Mouse (Mus musculus) CH12.LX (cell line): ENCODE measurements at regions not wholly inside any gene's neighbourhood (a gene's known extent, or its start where the extent isn't known, plus 50 kb on each side); places are given as distances from the start of the nearest gene placed in this dataset.

ENCODE experiments used
- CHD1 ChIP-seq: IDR thresholded peaks from 2 replicates; pipeline ENCODE4 v1.6.1; 2012; ENCODE audit warnings: low read depth, low read length, improper control_type of control experiment, inconsistent platforms
- CHD2 ChIP-seq: IDR thresholded peaks from 2 replicates; pipeline ENCODE4 v1.6.1; 2011; ENCODE audit warnings: low read length, improper control_type of control experiment
- CTCF ChIP-seq, 2 experiments: IDR thresholded peaks in 1 of 2; conservative IDR thresholded peaks in 1 of 2; 2 replicates each; pipeline ENCODE4 v1.5.1; 2011 to 2012; ENCODE audit warnings: low read depth in 2 of 2, low read length in 2 of 2, improper control_type of control experiment in 1 of 2, inconsistent platforms in 1 of 2, mild to moderate bottlenecking in 1 of 2, moderate library complexity in 1 of 2
- EP300 ChIP-seq: IDR thresholded peaks from 2 replicates; pipeline ENCODE4 v1.6.1; 2011; ENCODE audit warnings: low read length, improper control_type of control experiment
- JUND ChIP-seq: conservative IDR thresholded peaks from 2 replicates; pipeline ENCODE4 v1.6.1; 2011; ENCODE audit warnings: low read depth, low read length, improper control_type of control experiment
- MEF2A ChIP-seq: IDR thresholded peaks from 2 replicates; pipeline ENCODE4 v1.6.1; 2014; ENCODE audit warnings: low read depth, mild to moderate bottlenecking, inconsistent platforms, low read length, improper control_type of control experiment, borderline replicate concordance
- MYC ChIP-seq: IDR thresholded peaks from 2 replicates; pipeline ENCODE4 v1.6.1; 2011; ENCODE audit warnings: low read depth, mild to moderate bottlenecking, improper control_type of control experiment, low read length
- POLR2A ChIP-seq: IDR thresholded peaks from 2 replicates; pipeline ENCODE4 v1.6.1; 2011; ENCODE audit warnings: low read depth, mild to moderate bottlenecking, improper control_type of control experiment, low read length
- RAD21 ChIP-seq: IDR thresholded peaks from 2 replicates; pipeline ENCODE4 v1.6.1; 2011; ENCODE audit warnings: low read depth, mild to moderate bottlenecking, low read length, improper control_type of control experiment, moderate library complexity
- TBP ChIP-seq: conservative IDR thresholded peaks from 2 replicates; pipeline ENCODE4 v1.6.1; 2011; ENCODE audit warnings: low read depth, low read length, improper control_type of control experiment
- UBTF ChIP-seq: IDR thresholded peaks from 2 replicates; pipeline ENCODE4 v1.6.1; 2012; ENCODE audit warnings: low read depth, mild to moderate bottlenecking, inconsistent platforms, low read length, improper control_type of control experiment, moderate library complexity
- USF1 ChIP-seq: IDR thresholded peaks from 2 replicates; pipeline ENCODE4 v1.6.1; 2014; ENCODE audit warnings: low read depth, mild to moderate bottlenecking, inconsistent platforms, low read length, improper control_type of control experiment
- ZKSCAN1 ChIP-seq: IDR thresholded peaks from 2 replicates; pipeline ENCODE4 v1.6.1; 2012; ENCODE audit warnings: low read depth, inconsistent platforms, low read length, improper control_type of control experiment, borderline replicate concordance
- ZMIZ1 ChIP-seq: IDR thresholded peaks from 2 replicates; pipeline ENCODE4 v1.6.1; 2012; ENCODE audit warnings: low read depth, mild to moderate bottlenecking, inconsistent platforms, low read length, improper control_type of control experiment

DNA sequence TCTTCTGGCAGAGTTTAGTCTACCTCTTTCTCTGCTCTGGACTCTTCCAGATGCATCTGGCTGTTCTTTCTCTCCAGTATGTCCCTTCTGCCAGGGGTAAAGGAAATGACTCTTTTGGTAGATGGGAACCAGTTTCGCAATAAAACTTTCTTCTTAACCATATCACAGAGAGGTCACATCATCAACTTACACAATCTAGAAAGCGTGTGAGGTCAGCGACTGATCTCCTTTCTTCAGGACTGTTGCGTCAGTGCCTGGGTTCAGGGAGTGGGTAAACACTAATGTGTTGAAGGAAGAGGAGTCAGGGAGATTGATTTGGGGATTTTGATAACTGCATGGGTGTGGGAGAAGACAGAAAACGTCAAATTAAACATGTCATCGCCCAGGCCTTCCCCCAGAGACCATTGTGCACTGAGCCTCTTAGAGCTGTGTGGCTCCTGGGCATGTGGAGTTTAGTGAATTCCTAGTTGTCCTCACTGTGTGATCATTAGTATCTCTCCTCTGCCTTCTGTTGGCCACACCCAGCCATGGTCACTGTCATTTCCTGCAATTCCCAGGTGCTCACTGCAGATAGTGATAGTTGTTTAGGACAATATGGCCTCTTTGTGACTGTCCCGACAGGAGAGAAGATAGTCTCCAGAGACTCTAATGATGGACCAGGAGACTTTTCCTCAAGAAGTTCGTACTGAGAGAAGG is 122.2 kb upstream of the Arntl start:
- no peak for TF ChIP-seq CTCF (conservative IDR thresholded peaks at IDR 0.05 in 1 of 2, IDR thresholded peaks at IDR 0.05 in 1 of 2; ENCODE audit: low read depth in 2 of 2, low read length in 2 of 2)
- no peak for TF ChIP-seq ZKSCAN1
- no peak for TF ChIP-seq CHD2
- TF ChIP-seq MEF2A = no peak
- TF ChIP-seq RAD21 = no peak
- no peak for TF ChIP-seq EP300
- TF ChIP-seq CHD1 = no peak
- TF ChIP-seq ZMIZ1 = no peak
- no peak for TF ChIP-seq MYC
- TF ChIP-seq POLR2A = no peak
- TF ChIP-seq USF1 = no peak
- no peak for TF ChIP-seq TBP
- TF ChIP-seq UBTF = no peak
- TF ChIP-seq JUND = no peak
